Mouse (Mus musculus): ENCODE measurements around the gene Cnnm2.

Cnnm2 gene

GRCm38 (mm10) chr19:46799903-46800583 lies 38.6 kb downstream of the Cnnm2 start:
- DNase-seq (ENCODE audit: low read depth, low spot score) = no peak

DNA sequence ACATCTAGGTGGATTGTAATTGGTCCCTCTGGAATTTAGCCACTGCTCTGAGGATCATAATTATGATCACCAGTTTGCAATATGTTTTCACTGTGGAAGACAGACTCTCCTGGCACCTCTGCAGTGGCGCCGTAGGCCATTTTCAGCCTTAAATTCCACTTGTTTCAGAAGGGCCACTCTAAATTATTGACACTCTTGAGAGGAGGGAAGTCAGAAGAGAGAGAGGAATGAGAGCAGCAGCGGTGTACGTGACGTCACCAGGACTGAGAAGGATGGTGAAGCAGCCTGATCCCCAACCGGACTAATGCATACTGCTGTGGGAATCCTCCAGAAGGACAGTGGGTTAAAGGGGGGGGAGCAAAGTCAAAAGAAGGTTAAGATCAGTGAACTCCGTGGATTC lies 40.1 kb downstream of the Cnnm2 start:
- DNase-seq (ENCODE audit: low read depth, low spot score) = no peak

DNA sequence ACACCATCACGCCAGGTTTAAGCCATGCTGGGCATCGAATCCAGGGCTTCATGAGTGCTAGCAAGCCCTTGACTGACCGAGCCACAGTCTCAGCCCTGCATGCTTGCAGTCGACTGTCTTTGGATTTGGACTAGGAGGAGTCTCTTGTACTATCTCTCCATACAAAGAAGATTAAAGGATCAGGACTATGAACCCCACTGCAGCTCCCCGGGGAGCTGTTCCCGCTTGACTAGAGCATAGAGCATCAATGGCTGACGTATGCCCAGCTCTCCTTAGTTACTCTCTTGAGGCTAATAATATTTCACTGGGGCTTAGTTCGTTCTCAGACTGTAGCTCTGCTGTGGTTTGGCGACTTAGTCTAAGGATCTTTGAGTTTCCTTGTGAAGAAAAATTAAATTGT lies 40.9 kb downstream of the Cnnm2 start:
- no peak for DNase-seq (ENCODE audit: low read depth, low spot score)

DNA sequence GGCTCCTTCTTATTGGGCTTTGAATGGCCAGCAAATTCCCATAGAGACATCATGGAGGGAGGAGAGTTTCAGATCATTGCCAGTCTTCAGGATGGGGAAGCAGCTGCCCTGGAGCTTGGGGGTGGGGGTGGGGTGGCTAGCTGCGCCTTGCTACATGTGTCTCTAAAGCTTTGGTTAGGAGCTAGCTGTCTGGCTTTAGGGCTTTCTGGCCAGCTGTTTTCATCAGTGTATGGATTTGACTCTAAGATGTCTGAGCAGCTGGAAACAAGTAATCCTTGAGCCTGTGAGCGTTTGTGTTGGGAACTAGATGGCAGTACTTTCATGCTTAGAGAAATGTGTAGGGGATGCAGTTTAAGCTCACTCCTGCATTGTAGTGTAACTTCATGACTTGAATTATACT lies 42.3 kb downstream of the Cnnm2 start:
- no peak for DNase-seq (ENCODE audit: low read depth, low spot score)

- no peak for DNase-seq (ENCODE audit: low read depth, low spot score)
These were observed 43.4 kb downstream of the Cnnm2 start for GRCm38 (mm10) chr19:46804751-46805150.

DNA sequence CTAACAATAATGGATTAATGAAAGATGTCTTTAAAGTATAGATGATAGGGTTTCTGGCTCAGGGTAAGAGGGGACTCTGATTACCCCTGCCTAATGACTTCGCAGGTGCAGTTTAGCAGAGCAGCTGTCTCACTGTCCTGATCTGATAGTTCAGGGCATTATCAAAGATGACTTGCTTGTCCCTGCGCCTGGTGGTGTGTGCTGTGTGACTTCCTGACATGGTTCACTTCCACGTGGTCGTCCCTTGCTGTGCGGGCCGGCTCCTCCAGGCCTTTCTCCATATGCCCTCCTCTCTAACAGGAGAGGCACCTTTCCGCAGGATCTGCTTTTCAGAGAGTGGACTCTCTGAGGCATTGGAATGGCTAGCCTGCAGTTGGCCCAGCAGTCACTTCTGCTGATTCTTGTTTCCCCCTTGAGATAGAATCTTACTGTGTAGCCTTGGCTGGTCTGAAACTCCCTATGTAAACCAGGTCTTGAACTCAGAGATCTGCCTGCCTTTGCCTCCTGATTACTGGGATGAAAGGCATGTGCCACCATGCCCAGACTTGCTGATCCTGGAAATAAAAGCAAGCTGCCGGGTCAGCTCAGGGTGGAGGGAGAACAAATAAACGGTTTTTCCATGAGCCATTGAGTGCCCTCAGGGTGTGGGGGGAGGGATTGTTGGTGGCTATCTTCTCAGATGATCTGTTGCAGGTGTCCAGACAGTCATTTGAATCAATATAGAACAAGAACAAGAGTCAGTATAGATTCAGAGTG lies 44.7 kb downstream of the Cnnm2 start:
- no peak for DNase-seq (ENCODE audit: low read depth, low spot score)

DNA sequence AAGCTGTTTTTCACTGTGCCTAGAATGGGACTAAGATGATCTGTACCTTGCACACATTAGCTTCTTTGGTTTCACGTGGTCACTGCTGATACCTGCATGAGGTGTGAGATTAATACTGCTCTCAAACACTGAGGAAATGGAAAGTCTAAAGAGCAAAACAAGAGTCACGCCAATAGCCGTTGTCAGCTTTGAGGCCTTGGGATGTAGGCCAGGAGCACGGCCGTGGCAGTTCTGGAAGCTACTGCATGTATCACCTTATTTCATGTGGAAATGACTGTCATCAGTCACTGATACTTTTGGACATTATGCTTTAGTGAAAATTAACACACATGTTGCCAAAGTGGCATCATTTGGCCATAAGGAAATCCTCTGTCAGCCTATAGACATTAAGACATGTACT lies 46.9 kb downstream of the Cnnm2 start:
- no peak for DNase-seq (ENCODE audit: low read depth, low spot score)

DNA sequence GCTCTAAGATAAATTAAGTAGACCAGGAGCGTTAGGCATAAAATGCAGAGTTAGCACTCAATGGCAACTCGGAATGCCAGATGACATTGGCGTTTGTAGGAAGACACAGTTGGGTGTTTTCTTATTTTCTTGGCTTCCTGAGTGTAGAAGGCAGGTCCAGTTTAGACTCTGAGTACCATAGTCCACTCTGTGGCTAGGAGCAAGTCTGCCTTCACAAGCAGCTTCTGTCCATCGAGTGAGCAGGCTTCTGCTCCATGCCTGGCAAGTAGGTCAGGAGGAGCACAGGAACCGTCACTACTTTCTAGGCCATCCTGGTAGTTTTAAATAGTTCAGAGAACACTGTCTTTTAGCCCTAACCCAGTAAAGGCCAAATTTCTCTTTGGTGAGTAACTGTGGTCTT lies 47.6 kb downstream of the Cnnm2 start:
- no peak for DNase-seq (ENCODE audit: low read depth, low spot score)

DNA sequence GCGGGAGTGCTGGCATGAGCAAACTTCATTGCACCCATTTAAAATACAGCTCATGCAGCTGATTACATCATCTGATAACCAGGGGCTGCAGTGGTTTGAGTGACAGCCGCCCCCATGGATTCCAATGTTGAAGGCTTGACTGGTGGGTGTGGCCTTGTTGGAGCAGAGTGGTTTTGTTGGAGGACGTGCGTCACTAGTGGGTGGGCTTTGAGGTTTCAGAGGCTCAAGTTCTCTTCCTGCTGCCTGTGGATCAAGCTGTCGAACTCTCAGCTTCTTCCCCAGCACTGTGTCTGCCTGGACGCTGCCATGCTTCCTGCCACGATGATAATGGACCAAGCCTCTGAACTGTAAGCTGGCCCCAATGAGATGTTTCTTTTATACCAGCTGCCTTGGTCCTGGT lies 57.9 kb downstream of the Cnnm2 start:
- peak; percentile 14 for DNase-seq (ENCODE audit: low read depth, low spot score)

GRCm38 (mm10) chr19:46822491-46822890 lies 61.1 kb downstream of the Cnnm2 start:
- DNase-seq (ENCODE audit: low read depth, low spot score) = no peak

GRCm38 (mm10) chr19:46823759-46824158 lies 62.4 kb downstream of the Cnnm2 start:
- DNase-seq (ENCODE audit: low read depth, low spot score) = no peak

DNA sequence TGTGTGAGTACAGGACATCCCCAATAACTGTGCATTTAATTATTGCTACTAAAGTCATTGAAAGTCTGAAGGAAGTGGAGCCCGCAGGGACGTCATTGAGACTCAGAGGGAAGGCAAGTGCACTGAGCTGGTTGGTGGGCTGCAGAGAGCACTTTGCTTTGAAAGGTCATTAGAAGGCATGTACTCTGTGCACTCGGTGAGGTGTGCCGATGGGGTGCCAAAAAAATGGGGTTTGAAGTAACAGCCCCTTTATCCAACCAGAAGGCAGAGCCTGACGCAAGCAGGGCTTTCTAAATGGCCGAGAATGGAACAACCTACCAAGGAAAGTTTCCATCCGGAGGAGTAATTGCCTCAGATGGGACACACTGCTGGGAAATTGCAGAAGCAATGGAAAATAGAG lies 63.5 kb downstream of the Cnnm2 start:
- no peak for DNase-seq (ENCODE audit: low read depth, low spot score)

DNA sequence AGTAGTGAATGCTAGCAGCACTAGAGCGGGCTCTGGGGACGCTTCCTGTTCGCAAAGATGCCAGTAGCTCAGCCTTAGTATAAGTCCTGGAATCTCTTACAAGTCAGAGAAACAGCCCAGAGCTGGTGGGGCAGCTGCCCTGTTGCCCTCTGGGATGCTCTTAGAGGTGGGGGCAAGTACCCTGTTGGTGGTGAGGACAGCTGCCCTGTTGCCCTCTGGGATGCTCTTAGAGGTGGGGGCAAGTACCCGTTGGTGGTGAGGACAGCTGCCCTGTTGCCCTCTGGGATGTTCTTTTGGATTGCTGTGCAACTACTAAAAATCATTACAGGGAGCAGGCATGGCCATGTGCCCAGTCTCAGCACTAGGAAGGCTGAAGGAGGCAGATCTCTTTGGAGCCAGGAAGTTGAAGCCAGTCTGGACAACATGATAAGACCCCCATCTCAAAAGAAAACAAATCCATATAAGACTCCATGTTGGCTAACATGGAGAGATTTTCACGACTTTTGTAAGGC lies 66.3 kb downstream of the Cnnm2 start:
- no peak for DNase-seq (ENCODE audit: low read depth, low spot score)

GRCm38 (mm10) chr19:46828961-46829360 lies 67.6 kb downstream of the Cnnm2 start:
- DNase-seq (ENCODE audit: low read depth, low spot score) = no peak

DNA sequence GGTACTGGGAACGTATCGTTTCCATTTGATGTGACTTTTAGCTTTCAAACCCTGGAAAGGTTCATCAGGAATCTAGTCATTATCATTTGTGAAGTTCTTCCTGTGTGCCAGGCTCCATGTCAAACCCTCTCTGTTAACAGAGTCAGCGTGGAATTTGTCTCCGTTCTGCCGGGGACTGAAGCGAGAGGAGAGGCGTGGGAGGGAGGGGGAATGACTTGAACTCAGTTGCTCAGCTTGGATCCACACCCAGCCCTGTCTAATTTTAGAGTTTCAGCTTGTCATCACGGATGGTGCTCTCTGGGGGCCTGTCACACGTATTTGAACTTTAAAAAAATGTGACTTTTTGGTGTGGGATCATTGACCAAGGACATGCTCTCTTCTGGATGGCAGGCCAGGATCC lies 70.0 kb downstream of the Cnnm2 start:
- DNase-seq (ENCODE audit: low read depth, low spot score) = no peak

- DNase-seq (ENCODE audit: low read depth, low spot score) = no peak
These were observed 72.9 kb downstream of the Cnnm2 start for GRCm38 (mm10) chr19:46834301-46834700.

GRCm38 (mm10) chr19:46835339-46835738 lies 73.9 kb downstream of the Cnnm2 start:
- DNase-seq (ENCODE audit: low read depth, low spot score) = no peak

DNA sequence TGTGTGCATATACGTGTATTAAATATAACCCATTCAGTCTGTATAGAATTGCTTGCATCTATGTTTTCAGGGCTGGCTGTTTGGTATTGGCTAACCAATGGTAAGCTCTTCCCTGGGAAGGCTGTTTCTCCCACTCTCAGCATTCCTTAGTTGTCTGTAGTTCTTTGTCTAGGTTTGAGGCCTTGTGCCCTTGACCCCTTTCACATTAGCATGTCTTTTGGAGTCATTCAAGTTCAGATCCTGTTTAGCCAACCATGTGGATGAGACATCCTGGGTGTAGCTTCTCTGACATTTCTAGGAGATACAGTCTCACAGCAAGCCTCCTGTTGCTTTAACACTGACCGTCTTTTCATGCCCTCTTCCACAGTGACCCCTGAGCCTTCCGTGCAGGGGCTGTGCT lies 74.7 kb downstream of the Cnnm2 start:
- DNase-seq (ENCODE audit: low read depth, low spot score) = no peak

- no peak for DNase-seq (ENCODE audit: low read depth, low spot score)
These were observed 76.1 kb downstream of the Cnnm2 start for GRCm38 (mm10) chr19:46837290-46838079.

DNA sequence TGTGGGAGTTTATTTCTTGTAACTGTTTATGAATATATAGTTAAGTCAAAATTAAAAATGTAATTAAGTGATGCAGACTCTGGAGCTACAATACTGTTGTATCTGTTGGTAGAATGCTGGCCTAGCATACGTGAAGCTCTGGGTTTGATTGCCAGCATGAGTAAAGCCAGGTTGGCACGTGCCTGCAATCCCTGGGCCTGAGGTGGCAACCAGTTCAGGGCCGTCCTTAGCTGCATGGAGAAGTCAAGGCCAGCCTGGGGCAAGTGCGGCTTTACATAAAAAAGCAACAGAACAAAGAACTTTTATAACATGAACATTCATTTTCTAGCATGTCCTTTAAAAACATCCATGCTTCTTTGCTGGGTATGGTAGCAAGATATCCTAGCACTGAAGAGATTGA lies 79.6 kb downstream of the Cnnm2 start:
- DNase-seq (ENCODE audit: low read depth, low spot score) = no peak

DNA sequence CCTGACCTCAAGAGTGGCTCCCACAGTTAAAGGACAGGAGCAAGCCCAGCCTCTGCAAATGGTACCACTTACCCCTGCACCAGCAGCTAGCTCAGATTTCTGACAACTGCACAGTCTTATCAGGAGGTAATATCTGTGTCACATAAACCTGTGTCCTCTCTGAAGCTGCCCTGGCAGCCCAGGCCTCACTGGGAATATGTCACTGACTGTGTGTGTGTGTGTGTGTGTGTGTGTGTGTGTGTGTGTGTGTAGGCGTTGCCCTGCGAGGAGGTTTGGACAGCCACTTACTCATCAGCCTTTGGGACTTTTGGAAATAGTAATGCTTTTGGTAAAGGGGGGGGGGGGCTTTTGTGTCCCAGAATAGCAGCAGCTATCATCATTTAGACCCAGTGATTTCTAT lies 81.6 kb downstream of the Cnnm2 start:
- DNase-seq (ENCODE audit: low read depth, low spot score) = no peak

- no peak for DNase-seq (ENCODE audit: low read depth, low spot score)
These were observed 84.7 kb downstream of the Cnnm2 start for GRCm38 (mm10) chr19:46846056-46846455.

All from CD4-positive, CD25-positive, alpha-beta regulatory T cell, adult 2 months (primary cell).